Mouse (Mus musculus) B cell, adult 2 months (primary cell): ENCODE results near the gene Ddah2.

Experiments
- DNase-seq, 2 experiments: peaks; one replicate each; pipeline ENCODE4 v3.0.0; 2022

Ddah2 gene

GRCm38 (mm10) chr17:35051156-35052086, 7.4 kb upstream of the Ddah2 start:
- DNase-seq, result peak; percentile 85 to 92

DNA sequence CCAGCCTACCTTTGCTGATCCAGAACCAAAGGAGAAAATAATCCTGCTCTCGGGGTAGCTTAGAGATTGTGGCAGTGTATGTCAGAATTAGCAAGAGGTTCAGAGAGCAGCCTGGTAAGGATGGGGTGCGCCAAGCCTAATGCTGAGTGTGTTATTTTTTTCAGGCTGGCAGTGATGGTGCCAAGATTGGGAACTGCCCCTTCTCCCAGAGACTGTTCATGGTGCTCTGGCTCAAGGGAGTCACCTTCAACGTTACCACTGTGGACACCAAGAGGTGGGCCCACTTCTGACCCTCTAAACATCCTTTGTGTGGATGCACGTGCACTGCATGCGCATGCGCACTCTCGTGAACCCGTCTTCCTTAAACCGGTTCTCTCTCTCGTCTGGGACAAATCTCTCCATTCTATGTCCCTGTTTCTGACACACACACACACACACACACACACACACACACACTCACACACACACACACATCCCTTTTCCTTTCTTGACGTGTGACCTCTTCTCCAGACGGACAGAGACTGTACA, 6.5 kb upstream of the Ddah2 start:
- DNase-seq, result no peak

DNA sequence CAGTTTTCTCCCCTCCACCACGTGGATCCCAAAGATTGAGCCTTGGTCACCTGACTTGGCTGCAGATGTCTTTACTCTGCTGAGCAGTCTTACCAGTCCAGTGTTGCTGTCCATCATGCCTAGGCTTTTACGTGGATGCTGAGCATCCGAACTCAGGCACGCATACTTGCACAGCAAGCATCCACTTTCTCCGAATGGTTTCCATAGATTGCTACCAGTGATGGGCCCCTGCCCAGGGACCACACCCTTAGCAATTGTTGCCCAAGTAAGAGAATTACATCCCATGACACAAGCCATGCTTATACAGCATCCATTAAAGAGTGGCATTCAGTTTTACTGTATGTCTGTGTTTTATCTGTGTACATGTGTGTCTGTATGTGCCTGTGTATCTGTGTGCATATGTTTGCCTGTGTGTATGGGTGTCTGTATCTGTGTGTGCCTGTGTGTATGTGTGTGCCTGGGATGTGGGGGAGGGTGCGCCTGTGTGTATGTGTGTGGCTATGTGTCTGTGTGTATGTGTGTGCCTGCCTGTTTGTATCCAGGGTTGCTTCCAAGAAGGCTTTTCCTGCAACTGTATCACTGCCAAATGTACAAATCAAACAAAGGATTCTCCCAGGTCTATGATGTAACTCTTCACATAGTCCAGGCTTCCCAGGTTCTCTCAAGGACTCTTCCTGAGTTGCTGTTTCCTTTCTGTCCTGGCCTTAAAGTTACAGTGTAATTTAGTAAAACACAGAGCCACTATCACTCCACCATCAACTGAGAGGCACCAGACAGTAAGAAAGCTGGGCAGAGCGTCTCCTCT, 2.9 kb upstream of the Ddah2 start:
- no peak for DNase-seq

DNA sequence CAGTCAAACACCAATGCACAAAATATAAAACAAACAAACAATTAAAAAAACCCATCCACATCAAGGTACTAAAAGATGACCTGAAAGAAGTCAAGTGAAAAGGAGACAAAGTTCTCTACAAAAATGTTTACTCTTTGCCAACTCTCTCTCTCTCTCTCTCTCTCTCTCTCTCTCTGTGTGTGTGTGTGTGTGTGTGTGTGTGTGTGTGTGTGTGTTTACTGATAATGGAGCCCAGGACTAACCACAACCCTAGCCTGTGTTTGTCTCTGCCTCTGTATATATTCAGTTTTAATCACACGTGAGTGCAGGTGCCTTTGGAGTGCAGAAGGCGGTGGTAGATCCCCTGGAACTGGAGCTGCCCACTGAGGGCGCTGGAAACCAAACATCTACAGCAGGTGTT, 1.7 kb upstream of the Ddah2 start:
- DNase-seq, result no peak

DNA sequence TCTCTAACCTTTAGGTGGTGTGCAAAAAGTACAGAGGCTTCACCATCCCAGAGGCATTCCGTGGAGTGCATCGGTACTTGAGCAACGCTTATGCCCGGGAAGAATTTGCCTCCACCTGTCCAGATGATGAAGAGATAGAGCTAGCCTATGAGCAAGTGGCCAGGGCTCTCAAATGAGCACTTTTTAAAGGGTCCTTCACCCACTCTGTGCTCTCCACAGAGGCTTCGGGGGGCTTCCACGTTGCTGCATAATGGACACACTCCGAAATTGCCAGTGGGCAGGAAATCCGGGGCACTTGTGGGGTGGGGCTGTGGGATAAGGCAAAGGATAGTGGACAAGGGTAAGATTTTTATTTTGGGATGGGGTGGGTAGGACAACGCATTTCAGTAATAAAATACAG, 519 bp upstream of the Ddah2 start:
- no peak for DNase-seq

DNA sequence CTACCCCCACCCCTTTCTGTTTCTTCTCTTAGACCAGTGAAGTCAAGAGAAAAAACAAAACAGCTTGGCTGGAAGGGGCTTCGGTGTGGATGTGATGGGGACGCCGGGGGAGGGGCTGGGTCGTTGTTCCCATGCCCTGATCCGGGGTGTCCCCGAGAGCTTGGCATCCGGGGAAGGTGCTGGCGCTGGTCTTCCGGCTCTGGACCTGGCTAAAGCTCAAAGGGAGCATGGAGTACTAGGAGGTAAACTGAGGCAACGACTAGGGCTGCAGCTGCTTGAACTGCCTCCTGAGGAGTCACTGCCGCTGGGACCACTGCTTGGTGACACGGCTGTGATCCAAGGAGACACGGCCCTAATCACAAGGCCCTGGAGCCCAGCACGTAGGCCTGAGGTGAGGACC, 1.2 kb downstream of the Ddah2 start:
- no peak for DNase-seq

- DNase-seq, result no peak
Measured at GRCm38 (mm10) chr17:35060737-35061297, 2.0 kb downstream of the Ddah2 start.

DNA sequence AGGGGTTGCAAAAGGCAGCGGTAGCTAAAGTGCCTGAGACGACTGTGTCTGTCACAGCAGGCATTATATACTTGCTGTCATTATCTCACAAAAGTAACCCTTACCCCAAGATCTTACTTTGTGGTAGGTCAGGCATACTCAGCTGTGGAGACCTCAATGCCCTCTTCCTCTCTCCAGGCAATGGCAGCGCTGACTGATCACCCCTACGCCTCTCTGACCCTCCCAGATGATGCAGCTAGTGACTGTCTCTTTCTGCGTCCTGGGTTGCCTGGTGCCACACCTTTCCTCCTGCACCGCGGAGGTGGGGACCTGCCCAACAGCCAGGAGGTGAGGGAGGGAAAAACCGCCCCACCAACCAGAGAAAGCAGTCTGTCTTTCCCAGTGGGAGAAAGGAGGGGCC, 2.5 kb downstream of the Ddah2 start:
- DNase-seq, result no peak

DNA sequence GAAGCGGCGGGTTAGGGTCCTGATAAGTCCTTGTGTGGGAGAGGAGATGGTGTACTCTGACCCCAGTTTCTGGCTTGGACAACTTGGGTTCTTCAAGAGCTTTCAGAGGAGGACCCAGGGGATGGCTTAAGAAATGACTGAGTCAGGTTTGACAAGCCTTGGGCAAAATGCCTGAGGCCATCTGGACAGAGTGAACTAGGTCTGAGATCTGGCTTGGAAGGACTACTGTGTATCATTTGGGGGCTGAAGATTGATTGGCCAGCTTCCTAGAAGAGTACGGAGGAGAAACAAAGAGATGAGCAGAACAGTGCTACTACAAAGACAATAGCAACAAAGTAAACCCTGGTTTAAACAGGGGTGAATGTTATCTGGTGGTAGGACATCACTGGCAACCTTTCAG, 4.6 kb downstream of the Ddah2 start:
- no peak for DNase-seq

- no peak for DNase-seq
Measured at GRCm38 (mm10) chr17:35064378-35064877, 5.6 kb downstream of the Ddah2 start.

DNA sequence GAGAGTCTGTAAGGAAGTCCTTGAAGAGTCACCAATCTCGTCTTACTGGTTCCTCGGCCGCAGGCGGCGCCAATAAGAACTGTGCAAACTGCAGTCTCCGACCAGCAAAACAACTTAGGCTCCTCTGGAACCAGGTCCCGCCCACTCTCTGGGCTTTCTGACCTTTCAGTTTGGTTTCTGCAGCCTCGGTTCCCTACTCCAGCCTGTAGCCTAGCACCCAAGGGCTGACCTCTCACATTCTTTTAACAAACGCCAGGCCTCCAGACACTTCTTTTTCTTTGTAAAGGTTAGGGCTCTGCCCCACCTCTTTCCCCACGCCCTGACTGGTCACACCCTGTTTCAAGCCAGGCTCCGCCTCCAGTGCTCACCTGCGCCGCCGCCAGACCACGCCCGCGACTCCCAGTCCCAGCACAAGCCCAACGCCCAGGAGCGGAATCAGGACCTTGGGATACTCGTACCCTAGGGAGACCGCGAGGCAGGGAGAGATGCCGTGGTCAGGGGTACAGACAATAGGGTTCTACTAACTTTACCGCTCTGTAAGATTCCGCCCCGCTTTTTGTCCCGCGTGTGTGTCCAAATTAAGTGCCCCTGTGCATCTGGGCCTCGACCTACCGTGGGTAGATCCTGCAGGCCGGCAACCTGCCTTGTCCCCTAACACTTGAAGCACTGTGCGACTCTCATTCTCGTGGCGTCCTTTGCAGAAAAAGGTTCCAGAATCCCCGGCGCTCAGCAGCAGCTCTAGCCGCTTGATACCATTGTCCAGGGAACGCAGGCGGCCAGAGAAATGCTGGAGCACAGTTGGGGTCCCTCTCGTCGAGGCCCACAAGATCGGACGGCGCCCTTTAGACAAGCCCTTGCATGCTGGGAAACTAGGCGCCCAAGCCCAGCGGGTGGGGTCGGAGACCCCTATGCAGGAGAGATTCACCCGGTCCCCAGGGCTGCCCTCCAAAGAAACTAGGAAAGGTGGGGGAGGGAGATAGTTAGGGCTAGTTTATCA, 6.4 kb downstream of the Ddah2 start, which contains the start of gene Ly6g6c:
Ly6g6c (plus strand) TSS at position 438 of the 997 bp plus-strand sequence.
- peak; percentile 35 to 38 for DNase-seq

DNA sequence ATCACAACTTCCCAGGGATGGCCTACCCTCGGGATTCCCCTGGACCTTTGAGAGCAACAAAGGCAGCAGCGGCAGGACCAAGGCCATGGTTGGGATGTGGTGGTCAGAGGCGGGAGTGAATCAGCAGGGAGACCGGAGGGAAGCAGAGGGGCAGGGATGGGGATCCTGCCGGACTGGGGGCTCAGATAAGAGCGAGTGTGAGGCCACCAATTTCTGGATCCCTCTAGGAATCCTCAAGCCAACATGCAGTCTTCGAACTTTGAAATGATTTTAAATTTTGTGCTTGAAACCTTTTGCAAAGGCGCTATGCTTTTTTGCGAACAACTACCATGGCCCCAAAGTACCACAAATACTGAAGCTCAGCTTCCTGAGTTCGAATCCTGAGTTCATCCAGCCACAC, 7.2 kb downstream of the Ddah2 start, which contains the start of gene Mpig6b:
Mpig6b (minus strand) TSS at position 101 of the 400 bp plus-strand sequence.
- no peak for DNase-seq

- no peak for DNase-seq
Measured at GRCm38 (mm10) chr17:35068213-35068914, 9.5 kb downstream of the Ddah2 start.

DNA sequence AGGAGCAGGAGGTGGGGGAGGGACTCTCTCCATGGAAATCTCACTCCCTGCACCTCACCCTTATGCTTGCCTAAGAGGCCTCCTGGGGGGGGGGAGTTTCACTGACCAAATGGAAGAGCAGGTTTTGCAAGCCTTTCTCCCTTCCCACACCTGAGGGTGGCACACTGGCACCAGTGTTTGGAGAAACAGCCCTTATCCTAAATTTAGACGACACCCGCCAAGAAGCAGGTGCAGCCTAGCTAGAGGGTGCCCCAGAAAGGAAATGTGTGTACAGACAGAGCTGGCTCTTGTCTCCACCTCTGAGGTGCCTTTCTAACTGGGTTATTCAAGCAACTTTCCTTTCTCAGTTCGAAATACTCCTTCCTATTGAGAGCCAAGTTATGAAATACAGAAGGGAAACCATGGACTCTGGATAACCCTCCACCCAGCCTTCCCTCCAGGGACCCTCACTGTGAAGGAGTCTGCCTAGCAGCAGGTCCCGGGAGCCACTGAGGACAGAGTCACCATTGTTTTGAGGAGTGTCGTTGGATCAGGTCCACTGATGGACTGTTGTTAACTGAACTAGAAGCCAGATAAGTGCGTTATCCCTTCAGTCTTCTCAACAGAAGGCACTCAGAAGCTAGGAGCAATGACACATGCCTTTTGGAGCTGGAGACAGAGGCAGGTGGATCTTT, 11.9 kb downstream of the Ddah2 start:
- no peak for DNase-seq

DNA sequence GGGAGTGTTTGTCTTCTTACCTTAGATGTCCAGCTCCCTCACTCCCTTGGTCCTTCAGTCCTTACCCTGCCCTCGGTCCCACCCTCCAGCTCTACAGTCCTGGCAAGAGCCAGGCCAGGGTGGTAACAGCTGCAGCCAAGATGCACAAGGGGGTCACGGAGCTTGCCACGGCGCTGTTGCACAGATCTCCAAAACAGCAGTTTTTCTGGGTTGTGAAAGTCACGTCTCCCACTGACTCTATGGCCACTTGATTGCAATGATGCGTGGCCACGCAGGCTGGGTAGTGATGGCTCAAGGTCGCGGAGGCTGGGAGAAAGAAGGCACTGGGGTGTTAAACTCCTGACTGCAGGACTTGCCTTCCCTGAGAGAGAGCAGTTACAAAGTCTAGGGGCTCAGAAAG, 12.6 kb downstream of the Ddah2 start:
- no peak for DNase-seq

DNA sequence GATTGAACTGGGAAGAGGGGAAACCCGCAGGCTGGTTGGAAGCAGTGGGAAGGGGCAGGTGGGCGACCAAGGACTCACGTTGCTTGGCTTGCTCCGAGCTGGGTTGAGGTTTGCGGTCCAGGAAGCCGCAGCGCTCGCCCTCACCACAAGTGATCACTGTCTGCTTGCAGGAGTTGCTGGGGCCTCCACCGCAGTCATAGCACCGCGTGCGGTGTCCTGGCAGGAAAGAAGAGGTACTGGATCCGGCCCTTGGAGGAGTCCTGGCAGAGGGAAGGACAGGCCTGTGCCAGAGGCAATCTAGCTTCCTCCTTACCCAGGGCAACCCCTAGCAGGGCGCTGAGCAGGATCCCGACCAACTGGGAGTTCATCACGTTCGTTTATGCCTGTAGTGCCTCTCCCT, 15.3 kb downstream of the Ddah2 start:
- DNase-seq, result no peak

DNA sequence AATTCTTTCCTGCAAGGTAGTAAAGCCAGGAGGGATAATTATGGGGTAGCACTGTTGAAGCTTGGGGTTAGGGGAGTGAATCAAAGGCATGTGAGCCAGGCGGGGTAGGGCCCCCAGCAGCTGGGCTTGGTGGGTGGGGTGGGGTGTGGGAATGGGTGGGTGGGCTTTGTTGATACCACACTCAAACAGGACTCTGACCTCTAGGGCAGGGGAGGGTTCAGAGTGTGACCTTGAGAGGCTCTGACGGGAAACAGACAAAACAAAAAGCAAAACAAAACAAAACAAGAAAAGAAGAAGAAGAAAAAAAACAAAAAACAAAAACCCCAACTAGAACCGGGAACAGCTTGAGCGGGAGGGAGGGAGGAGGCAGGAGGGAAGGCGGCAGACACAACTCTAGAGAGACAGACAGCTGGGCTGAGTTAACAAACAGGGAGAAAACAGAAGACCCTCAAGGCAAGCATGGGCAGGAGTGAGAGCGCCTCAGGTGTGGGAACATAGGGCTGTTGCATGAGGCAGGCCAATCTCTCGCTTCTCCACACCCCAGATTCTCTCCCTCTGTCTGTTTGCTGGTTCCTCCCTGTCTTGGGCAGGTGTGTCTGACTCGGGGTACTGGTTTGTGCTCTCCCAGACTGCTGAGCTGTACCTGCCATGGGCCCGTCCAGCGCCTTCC, 17.8 kb downstream of the Ddah2 start, which contains the start of gene Ly6g6e:
Ly6g6e (plus strand) TSS at position 396 of the 670 bp plus-strand sequence.
- DNase-seq, result no peak

- DNase-seq, result no peak
Measured at GRCm38 (mm10) chr17:35077285-35077684, 18.4 kb downstream of the Ddah2 start.

GRCm38 (mm10) chr17:35077786-35078233, 19.0 kb downstream of the Ddah2 start, which contains the start of gene Ly6g6d:
Gene Ly6g6d (minus strand): TSS chr17:35078065.
- DNase-seq, result peak in 1 of 2 experiments; percentile 19
